Mouse (Mus musculus) gastrocnemius, postnatal 4 days (tissue): ENCODE measurements around the gene Tm4sf20. TPM values are rescaled to one million over a fixed set of nuclear protein-coding genes. Genes with fewer than 3 reads are reported as not detected.
A peak's percentile ranks its signal among the peaks of the same experiment; 100 is the strongest.

ENCODE experiments used
- DNase-seq, 2 experiments: peaks; one replicate each; pipeline ENCODE4 v3.0.0; 2021 to 2022; ENCODE audit warnings: low spot score in 2 of 2, mixed read lengths in 2 of 2
- long read RNA-seq, 2 experiments: library from polyadenylated mRNA; stranded (forward); transcript quantifications; one replicate each; pipeline ENCODE4 v2.0.0; 2021
- total RNA-seq, 2 experiments: library from RNA; stranded (reverse); gene quantifications; 2 replicates each; pipeline ENCODE4 v1.2.3; 2021

Tm4sf20 gene
- not detected for total RNA-seq
- long read RNA-seq, experiment 1, result 0 reads
- long read RNA-seq, experiment 2, result 0 reads

GRCm38 (mm10) chr1:82768269-82768668 is at the start of gene Tm4sf20:
Gene Tm4sf20 (minus strand): TSS chr1:82768461.
- no peak for DNase-seq

DNA sequence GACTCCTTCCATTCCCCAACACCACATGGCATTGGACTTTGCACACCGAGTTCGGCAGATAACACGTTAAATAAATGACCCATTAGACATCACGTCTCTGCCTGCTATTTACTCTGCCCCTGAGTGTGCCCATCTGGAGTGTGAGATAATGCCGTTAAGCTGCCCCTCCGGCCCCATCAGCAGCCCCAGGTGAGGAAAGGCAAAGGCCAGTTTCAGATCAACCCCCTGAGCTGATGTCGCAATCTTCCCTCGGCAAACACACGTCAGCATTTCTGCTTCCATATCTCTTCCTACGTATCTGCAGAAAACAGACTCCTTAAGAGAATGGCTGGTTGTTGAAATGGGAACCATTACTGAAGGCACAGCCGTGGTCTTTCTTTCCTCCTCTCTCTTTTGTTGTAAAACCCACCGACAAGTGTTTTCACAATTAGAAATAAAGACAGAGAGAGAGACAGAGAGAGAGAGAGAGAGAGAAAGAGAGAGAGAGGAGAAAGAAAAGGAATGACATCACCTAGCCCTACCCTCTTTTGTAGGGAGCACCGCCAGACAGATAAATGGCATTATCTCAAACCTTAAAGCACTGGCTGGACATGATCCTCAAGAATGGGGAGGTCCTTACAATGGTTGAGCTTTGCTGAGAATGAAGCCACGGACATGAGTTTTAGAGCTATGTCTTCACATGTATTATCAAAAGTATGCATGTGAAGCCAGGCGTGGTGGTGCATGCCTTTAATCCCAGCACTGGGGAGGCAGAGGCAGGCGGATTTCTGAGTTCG is 47.9 kb upstream of the Tm4sf20 start:
- DNase-seq, result no peak

GRCm38 (mm10) chr1:82811766-82812165 is 43.5 kb upstream of the Tm4sf20 start:
- no peak for DNase-seq

GRCm38 (mm10) chr1:82808564-82808963 is 40.3 kb upstream of the Tm4sf20 start:
- no peak for DNase-seq

GRCm38 (mm10) chr1:82807206-82807605 is 38.9 kb upstream of the Tm4sf20 start:
- DNase-seq, result no peak

- DNase-seq, result no peak
Observed at GRCm38 (mm10) chr1:82806391-82806790, 38.1 kb upstream of the Tm4sf20 start.

DNA sequence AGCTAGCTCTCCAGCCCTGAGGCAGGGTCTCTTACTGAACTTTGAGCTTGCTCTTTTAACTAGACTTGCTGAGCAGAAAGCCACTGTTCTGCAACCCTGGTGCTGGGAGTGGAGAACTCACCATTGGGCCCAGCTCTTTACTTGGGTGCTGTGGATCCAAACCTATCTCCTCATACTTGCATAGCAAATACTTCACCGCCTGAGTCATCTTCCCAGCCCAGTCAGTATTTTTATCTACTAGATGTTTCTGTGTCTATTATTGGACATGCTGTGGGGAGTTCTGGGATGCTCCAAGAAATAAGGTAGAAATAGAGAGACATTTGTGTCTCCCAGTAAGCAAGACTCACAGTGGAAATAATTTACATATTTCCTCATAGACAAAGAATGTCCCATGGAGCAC is 35.8 kb upstream of the Tm4sf20 start:
- DNase-seq, result no peak

GRCm38 (mm10) chr1:82803608-82804007 is 35.3 kb upstream of the Tm4sf20 start:
- no peak for DNase-seq

DNA sequence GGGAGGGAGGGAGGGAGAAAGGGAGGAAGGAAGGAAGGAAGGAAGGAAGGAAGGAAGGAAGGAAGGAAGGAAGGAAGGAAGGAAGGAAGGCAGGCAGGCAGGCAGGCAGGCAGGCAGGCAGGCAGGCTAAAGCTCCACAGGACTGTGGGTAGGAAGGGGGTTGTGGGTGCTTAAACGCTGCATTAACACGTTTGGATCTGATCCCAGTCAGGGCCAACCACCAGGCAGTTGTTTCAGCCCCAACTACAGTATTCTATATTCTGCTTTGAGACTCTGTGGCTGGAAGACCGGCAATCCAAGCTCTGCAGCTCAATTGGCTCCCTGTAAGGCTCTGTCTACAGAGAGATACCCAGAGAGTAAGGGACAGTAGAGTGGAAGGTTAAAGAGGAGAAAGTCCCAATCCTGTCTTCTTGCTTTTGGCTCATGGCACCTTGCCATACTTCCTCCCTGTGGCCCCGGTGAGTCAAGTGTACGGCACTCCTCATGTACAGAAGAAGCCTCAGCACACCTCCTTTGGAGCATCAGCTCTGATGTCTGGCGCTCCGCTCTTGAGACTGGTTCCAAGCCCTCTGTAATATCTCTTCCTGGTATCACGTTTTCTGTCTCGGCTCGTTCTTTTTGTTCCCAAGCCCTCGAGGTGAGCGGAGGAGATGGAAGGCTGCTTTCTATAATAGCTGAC is 33.0 kb upstream of the Tm4sf20 start:
- DNase-seq, result no peak

DNA sequence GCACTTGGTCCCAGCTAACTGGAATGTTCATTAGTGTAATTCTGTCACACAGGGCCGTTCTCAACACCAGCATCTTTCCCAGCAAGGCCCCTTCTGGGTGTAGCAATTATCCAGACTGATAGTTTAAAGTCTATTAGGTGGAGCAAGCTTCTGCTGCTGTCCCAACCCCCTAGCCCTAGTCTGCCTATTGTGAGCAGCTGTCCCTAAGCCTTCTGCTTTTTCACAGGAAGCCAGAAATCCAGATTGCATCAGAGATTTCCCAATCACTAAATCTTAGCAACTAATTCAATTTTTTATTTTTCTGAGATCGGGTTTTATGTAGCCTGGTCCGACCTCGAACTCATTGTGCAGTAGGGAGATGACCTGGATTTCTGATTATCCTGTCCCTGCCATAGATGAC is 30.7 kb upstream of the Tm4sf20 start:
- DNase-seq, result no peak

- DNase-seq, result no peak
Observed at GRCm38 (mm10) chr1:82798304-82798703, 30.0 kb upstream of the Tm4sf20 start.

DNA sequence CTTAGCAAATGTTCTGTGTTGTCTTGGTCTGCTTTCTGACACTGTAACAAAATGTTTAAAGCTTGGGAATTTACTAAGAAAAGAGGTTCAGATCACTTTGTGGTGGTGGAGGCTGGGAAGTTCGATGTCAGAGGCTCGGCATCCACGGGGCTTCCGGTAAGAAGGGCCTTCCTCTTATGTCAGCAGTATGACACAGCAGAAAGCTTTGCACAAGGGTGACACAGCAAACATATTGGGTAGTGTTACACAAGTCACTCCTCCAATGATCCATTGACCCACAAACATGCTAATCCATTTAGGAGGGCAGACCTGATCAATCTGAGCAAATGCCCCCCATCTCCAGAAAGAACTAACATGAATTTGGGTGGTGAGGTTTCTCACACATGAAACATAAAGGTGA is 28.8 kb upstream of the Tm4sf20 start:
- no peak for DNase-seq

DNA sequence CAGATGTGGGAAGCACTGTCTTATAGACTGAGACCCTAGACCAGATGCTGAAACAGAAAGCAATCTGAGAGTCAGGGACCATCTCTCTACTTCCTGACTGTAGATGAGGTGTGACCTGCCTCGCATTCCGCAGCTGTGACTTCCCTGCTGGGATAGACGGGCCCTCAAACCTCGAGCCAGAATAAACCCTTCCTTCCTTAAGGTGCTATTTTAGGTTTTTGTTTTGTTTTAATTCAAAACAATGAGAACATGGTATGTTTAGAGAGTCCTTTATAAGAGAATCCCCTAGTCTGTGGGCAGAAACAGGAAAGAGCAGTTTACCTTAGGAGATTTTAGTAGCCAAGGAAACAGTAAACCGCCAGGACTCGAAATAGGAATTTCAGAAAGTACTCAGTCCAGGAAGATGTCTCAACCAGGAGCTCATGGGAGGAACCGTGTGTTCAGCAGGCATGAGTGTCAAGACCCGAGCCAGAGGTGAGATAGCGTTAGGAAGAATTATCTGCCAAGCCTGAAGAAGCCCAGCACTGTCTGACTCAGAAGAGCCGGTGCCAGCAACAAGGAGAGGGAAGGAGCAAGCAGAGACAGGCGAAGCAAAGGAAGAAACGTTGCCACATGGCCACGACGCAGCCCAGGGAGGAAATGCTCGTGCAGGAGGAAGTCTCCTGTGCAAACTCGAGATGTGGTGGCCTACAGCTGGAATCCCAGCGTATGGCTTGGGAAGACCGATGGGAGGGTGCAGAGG is 27.6 kb upstream of the Tm4sf20 start:
- no peak for DNase-seq

DNA sequence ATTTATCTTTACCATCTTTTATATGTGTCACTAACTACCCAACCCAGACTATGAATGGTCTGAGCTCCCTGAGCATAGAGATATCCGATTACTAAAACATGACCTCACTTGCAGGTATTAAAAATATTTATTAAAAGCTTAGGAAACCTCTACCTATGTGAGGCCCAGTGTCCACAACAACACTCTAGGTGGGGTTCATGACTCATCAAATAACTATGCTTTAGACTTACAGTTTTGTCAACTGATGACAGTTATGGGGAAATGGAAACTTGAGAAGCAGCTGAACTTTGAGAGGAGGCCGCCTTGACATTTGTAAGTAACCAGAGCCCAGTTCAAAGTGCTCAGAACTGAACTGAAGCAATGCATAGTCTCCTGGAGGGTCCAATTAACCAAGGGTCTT is 26.9 kb upstream of the Tm4sf20 start:
- no peak for DNase-seq

- DNase-seq, result no peak
Observed at GRCm38 (mm10) chr1:82793986-82794385, 25.7 kb upstream of the Tm4sf20 start.

GRCm38 (mm10) chr1:82793110-82793509 is 24.8 kb upstream of the Tm4sf20 start:
- no peak for DNase-seq

GRCm38 (mm10) chr1:82792238-82792637 is 24.0 kb upstream of the Tm4sf20 start:
- no peak for DNase-seq

- DNase-seq, result no peak
Observed at GRCm38 (mm10) chr1:82791105-82791504, 22.8 kb upstream of the Tm4sf20 start.

DNA sequence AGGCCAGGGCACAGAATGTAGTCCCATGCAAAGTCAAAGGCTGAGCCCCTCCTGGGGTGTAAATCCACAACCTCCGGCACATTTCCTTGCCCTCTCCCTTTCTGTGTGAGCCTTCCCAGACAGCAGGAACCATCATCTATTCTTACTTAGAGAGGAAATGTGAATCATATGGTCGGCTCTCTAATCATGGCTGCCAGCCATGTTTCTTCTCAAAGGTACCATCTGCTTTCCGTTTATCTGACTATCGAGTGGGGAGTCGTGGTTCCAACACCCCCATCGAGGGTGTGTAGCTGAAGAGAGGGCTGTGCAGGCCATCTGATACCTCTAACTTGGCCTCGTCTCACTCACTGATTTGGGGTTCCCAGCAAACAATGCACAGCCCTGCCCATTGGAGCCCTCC is 19.8 kb upstream of the Tm4sf20 start:
- DNase-seq, result no peak

DNA sequence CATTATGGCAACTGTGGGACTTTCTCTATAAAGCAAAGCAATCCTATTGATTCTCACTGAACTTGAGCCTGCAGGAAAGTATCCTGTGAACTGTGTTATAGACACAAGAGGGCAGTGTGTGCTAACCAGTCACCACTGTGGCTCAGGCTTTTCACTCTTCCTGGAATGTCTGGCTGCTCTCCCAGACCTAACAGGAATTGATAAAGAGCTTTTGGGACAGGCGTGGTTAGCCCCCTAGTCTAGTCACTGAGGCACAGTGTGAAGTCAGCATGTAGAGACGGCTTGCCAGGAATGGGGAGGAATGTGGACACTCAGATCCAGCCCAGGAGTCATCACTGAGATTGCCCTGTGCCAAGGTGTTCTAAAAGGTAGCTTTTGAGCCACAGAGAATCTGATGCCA is 19.2 kb upstream of the Tm4sf20 start:
- DNase-seq, result peak; percentile 22 to 53

DNA sequence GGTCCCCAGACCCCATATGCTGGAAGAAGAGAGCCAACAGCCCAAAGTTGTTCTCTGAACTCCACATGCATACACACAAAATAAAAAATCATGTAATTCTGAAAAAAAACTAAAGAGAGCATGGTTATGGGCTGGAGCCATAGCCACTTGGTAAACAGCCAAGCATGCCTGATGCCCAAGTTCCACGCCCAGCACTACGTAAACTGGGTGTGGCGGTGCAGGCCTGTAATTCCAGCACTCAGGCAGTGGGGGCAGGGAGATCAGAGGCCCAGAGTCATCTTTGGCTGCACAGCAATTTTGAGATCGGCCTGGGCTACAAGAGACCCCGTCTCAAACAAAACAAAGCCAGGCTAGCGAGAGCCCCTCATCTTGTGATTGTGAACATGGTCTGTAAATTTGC is 17.3 kb upstream of the Tm4sf20 start:
- no peak for DNase-seq

DNA sequence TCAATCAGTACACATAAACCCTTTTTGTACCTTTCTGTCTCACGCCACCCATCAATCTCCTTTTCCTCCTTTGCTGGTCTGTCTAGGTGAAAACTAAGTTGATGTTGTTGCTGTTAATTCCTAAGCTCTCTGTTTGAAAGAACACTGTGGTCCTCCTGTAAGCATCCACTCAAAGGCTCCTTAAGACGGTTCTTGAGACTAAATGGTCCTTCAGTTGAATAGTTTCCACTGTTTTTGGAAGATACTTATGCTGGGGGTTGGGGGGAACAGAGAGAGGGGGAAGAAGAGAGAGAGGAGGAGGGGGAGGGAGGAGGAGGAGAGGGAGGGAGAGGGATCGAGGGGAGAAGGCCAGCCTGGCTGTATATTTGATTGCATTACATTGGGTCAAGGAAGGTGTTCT is 15.3 kb upstream of the Tm4sf20 start:
- no peak for DNase-seq
